Mouse (Mus musculus): ENCODE measurements around the gene Gm42420.

DNA sequence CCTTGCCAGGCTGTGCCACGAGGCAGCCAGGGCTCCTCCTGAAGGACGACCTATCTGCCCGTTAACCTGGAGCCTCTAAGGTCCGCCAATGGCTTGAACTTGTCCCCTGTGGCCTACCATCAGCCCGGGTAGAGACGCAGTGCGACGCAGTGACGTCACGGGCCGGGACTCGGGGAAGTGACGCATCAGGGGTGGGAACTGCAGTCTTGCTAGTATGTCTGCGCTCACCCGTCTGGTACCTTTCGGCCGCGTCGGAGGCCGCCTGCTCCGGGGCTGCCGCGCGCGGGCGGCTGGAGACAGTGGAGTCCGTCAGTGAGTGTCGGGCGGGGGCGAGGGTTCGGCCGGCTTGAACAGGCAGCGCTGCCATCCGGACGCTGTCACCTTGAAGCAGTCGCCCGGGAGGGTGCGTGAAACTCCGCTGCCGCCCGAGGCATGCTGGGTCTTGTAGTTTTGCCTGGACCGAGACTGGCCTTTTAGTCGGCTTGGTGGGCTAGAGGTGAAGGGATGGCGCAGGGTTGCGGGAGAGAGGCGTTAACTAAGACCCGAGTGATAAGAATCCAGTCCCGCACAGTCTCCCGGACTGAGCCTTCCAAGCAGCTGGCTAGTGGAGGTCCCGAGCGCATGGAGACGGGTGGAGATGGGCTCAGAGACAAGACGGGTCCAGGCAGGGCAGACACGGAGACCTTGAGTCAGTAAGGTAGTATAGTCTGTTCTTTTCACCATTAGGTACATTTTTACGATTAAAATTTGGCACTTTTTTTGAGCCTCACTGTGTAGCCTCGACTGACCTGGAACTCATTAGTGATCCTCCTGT lies 7.1 kb downstream of the Gm42420 start, which contains the start of gene Ndufb2:
- TF ChIP-seq CTCF (IDR thresholded peaks at IDR 0.05; ENCODE audit: extremely low read depth, insufficient read depth, low read length): no peak
- peak; percentile 95 for TF ChIP-seq POLR2A (IDR thresholded peaks at IDR 0.05; ENCODE audit: extremely low read depth, insufficient read depth, low read length)
